Mouse (Mus musculus) thymus, postnatal 10 days (tissue): Measurements from ENCODE around the gene Capn1.

ENCODE experiments used
- DNase-seq, 2 experiments: peaks; one replicate each; pipeline ENCODE4 v3.0.0; 2021; ENCODE audit warnings: low spot score in 2 of 2

Gene Capn1

DNA sequence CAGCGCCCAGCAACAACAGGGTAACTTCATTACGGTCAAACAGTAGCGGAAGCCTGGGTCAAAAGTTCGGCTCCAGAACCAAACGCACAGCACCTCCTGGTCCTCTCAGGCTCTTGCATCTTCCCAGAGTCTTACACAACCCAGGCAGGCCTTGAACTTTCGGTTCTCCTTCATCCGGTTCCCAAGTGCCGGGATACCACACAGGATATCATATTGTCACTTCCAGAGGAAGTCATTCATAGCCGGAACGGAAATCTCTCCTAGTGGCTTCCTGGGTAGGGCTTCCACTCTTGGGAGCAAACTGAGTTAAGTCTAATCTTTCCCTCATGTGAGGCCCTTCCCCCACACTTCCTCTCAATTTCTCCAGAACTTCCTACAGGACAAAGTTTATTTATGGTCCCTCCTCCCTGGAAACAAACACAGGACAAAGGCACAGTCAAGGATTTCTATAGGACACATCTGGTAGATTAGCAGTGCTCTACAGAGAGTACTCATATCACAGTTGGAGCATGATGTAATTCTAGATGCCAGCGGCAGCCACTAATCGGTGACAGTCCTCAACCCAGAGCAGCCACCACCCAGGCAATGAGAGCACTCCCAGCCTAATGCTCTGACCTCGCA, 63.5 kb downstream of the Capn1 start:
- no peak for DNase-seq

DNA sequence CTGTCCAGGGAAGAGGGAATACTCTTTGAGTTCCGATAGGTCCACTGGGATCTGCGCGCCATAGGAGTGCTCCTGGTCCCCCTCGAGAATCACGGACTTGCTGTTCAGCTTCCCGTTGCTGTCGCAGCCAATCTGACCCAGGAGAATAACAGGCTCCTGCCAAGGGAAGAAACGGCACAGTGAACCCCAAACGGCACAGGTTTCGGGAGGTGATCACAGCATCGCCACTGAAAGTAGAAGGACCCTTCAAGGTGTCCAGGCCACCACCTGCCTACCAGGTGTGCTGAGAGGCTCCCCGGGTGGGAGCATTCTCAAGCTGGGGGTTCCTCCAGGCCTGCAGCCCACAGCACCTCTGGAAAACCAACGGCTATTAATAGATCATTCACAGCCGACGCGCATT, 64.1 kb downstream of the Capn1 start:
- no peak for DNase-seq

DNA sequence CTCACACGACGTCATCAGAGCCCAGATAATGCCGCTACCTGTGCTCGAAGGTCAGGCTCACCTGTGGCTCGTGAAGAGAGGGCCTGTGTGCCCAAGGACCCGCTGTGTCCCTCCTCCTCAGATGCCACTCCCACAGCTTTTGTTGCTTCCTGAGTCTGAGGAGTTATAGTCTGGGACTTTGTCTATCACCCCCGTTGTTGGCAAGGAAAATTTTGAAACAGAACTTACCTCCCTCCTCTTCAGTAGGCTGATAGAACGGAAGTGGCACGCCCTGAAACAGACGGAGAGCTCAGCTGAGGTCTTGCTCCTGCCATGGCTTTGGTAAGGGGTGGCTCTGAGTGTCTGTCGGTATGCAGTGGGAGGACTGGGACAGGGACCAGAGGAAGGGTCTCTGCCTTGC, 65.5 kb downstream of the Capn1 start:
- DNase-seq, result no peak

DNA sequence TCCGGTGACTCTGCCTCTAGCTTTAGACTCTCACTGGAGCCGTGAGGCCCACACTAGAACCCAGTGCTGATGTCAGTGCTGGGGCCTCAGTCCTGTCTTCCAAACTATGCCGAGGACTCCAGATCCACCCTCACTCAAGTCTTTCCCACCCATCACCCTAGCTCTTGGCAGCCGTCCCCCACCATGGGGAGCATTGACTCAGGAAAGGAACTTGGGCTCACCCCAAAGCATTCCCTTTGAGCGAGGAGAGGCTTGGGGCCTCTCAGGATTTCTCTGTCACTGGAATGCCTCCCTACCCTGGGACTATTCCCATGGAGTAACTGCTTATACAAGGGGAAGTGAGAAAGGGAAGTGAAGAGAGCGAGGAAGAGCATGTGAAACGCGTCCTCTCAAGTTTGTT, 69.8 kb downstream of the Capn1 start:
- DNase-seq, result no peak

DNA sequence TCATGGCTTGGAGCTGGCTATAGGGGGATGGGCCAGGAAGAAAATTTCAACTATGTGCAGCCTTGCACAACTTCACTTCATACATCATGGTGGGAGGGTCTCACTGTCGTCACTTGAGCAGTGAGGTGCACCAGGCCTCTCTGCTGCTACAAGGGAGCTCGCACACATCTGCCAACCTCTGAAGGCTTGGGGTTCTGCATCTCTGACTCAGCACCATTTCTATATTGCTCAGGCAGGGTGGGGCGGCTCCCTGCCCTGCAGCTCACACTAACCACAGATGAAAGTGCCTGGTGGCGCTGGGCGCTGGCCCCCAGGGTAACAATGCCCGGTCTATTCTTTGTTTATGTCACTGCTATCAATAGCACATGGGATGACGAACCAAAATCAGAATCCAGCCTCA, 70.7 kb downstream of the Capn1 start:
- no peak for DNase-seq

DNA sequence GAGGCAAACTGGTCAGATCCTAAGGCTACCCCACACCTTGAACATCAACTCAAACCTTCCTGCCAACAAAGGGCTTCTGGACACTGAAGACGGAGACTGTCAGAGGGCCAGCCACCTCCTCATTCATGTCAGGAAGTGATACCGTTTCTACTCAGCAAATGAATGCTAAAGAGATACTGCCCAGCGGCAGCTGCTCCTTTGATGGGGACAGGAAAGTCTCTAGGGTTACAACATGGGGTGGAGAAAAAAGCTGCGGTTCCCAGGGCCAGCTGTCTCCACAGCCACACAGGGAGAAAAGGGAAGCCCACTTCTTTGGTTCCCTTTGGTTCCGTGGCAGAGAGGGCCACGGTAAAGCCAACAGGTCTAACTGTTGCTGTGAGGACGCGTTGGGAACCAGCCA, 71.6 kb downstream of the Capn1 start:
- no peak for DNase-seq

DNA sequence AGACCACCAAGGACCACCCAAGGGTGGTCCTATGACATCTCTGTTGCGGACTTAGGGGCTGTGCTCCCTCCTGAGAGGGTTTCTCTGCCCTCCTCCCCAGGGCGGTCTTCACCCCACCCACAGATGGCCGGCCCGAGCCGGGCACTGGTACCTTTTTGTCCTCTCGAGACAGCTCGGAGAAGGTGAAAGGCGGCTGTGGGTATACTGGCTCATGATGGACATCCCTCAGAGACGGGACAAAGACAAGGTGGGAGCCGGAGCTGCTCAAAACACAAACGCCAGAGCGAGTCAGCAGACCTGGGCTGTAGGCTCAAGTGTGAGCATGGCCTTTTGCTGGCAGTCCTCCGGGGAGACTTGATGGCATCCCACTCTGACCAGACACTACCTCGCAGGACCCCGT, 72.3 kb downstream of the Capn1 start:
- no peak for DNase-seq

DNA sequence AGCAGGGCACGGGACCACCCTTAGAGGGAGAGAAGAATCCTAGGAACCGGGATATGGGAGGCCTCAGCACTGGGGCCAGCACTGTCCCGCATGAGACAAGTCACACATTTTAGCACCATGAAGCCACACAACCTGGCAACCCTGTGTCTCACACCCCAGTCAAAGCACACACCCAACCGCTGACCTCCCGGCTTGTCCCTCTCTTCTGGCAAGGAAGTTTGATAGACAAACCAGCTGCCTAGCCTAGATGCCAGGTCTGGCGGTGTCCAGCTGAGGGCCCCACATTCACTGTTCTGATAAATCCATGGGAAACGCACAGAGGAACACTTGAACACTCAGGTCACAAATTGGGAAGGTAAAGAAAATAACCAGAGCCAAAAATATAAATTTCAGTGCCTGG, 73.1 kb downstream of the Capn1 start:
- no peak for DNase-seq

DNA sequence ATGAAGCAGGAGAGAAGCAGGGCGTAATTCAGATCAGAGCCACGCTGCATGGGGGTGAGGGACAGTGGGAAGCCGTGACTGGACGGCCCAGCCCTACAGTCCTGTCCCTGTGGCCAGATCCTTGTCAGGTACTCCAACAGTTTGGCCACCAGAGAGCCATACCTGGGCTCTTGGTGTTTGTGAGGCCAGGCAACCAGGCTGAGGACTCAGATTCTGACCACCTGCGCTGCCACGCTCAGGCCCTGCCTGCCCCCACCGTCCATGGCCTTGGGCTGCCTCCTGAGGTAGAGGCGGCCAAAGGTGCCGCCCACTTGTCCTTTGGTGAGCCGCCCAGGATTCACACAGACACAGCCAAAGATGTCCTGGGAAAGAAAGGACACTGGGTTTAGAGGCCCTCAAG, 75.0 kb downstream of the Capn1 start:
- no peak for DNase-seq

DNA sequence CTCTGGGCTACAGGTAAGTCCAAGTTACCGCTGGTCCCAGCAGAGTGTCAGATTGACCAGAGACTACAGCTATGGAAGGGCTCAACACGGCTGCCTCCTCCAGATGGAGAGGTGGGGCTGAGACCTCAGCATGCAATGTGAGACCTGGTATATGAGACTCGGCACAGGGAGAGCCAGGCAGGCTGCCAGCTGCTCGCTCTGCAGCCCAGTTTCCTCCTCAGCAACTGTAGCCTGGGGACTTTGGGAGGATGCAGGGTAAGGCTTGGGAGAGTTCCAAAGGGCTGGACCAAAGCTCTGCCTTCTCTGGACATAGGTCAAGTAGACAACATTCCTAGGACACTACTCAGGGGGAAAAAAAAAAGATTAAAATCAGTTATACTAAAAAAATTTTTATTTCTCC, 75.5 kb downstream of the Capn1 start:
- DNase-seq, result no peak

DNA sequence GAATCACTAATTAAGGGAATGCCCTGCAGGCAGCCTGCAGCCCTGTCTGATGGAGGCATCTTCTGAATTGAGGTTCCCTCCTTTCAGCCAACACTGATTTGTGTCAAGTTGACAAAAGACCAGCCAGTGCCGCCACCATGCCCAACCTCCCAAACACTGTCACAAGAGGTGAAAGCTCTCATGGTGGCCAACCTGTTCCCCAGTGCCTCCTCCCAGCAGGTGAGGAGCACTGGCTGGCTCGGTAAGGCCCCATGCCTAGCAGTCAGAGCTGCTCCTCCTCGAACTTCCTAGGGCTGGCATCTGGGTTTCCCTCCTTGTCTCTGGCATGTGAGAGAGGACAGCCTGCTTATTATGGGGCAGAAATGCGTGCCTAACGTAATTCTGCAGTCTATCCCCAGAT, 76.0 kb downstream of the Capn1 start:
- DNase-seq, result no peak
